10 mouse cellular contexts compared by ENCODE assay signal in the genomic region with DNA sequence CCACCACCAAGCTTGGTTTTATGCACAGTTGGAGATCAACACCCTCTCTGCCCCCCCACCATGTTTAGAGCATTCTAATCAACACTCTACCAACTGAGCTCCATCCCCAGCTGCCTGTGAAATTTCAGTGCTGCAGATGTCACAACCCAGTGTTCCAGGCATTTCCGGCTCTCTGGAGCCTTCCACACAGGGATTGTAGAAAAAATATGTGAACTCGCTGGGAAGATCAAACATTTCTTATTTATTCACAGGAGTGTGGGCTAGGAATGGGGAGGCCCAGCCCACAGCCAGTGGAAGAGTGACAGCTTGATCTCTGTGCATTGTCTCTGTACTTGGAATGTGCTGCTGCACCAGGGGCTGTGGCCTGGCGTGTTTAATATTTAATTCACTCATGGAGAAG. TPM values are rescaled to one million over a fixed set of nuclear protein-coding genes. Genes with fewer than 3 reads are reported as not detected.
A peak's percentile ranks its signal among the peaks of the same experiment; 100 is the strongest.
DNase-seq lines count a peak whose midpoint lies in the region; ATAC-seq and TF ChIP-seq lines count a peak whose summit lies in the region.
"Had no signal": no experiment of that assay in that cellular context is flagged by ENCODE, and none has a peak within 500 bp of the region (broad histone marks: within the 10 kb centered on the region; RNA-seq: fewer than 3 reads in every experiment).

No protein-coding gene starts in this region.

- peak; percentile 47 for DNase-seq in lung, embryonic 14.5 days
- DNase-seq in lung, postnatal 36 days, result no peak
- no peak for DNase-seq in ovary, postnatal 10 days (ENCODE audit: low spot score)
- no peak for DNase-seq in urinary bladder, postnatal 10 days (ENCODE audit: low spot score)
- DNase-seq: cerebellum, postnatal 25 days; gastrocnemius, postnatal 25 days had no signal

- no peak for TF ChIP-seq POLR2A in olfactory bulb, adult 2 months (IDR thresholded peaks at IDR 0.05; ENCODE audit: insufficient read depth, low read depth, low read length)

- 0 out of 2 replicates have a peak, but pooled peaks cover 9% of the 10 kb centered on the region for H3K9me3 ChIP-seq in lung, embryonic 14.5 days (ENCODE audit: low read depth, low read length)
- H3K9me3 ChIP-seq in forebrain, embryonic 12.5 days, result peaks cover 11% of the 10 kb centered on the region; the same call in 1 of the 2 replicates
- no peaks in the 10 kb centered on the region for H3K9me3 ChIP-seq in intestine, embryonic 15.5 days
- H3K9me3 ChIP-seq: megakaryocyte, embryonic 14.5 days had no signal

- no peak for TF ChIP-seq CTCF in lung, embryonic 14.5 days (IDR thresholded peaks at IDR 0.05; ENCODE audit: low read depth)
- no peak for TF ChIP-seq CTCF in olfactory bulb, adult 2 months (IDR thresholded peaks at IDR 0.05; ENCODE audit: insufficient read depth, low read depth, low read length)

- H3K9ac ChIP-seq in lung, embryonic 14.5 days, result 0 out of 2 replicates have a peak overlapping the region, but pooled peaks have one; percentile 26
- H3K9ac ChIP-seq in forebrain, embryonic 12.5 days, result no peak overlapping the region; the same call in 1 of the 2 replicates
- no peak overlapping the region for H3K9ac ChIP-seq in intestine, embryonic 15.5 days

- H3K4me3 ChIP-seq in lung, embryonic 14.5 days (ENCODE audit: low read depth, low read length), result peak overlapping the region; percentile 17; the same call in 1 of the 2 replicates
- peak overlapping the region; percentile 26 for H3K4me3 ChIP-seq in forebrain, embryonic 12.5 days (replicated peaks)
- H3K4me3 ChIP-seq in intestine, embryonic 15.5 days (replicated peaks), result no peak overlapping the region
- H3K4me3 ChIP-seq in olfactory bulb, adult 2 months (ENCODE audit: insufficient read depth, low read depth, low read length), result peak overlapping the region; percentile 25
- H3K4me3 ChIP-seq: megakaryocyte, embryonic 14.5 days had no signal

- peak overlapping the region; percentile 37; the same call in 1 of the 2 replicates for H3K27ac ChIP-seq in lung, embryonic 14.5 days (ENCODE audit: low read depth)
- peak overlapping the region; percentile 42; the same call in 1 of the 2 replicates for H3K27ac ChIP-seq in forebrain, embryonic 12.5 days
- H3K27ac ChIP-seq in intestine, embryonic 15.5 days, result no peak overlapping the region
- H3K27ac ChIP-seq in olfactory bulb, adult 2 months (ENCODE audit: insufficient read depth, low read depth, low read length), result peak overlapping the region; percentile 9; the same call in 1 of the 2 replicates

- no peak for ATAC-seq in lung, embryonic 14.5 days (ENCODE audit: insufficient read depth)
- no peak for ATAC-seq in forebrain, embryonic 12.5 days (ENCODE audit: low FRiP score)
- ATAC-seq in intestine, embryonic 15.5 days, result no peak

- H3K36me3 ChIP-seq in lung, embryonic 14.5 days (ENCODE audit: insufficient read depth), result peaks cover 11% of the 10 kb centered on the region
- peaks cover 31% of the 10 kb centered on the region for H3K36me3 ChIP-seq in forebrain, embryonic 12.5 days (replicated peaks)
- no peaks in the 10 kb centered on the region for H3K36me3 ChIP-seq in intestine, embryonic 15.5 days

- peak overlapping the region; percentile 51 for H3K4me2 ChIP-seq in lung, embryonic 14.5 days
- peak overlapping the region; percentile 83 for H3K4me2 ChIP-seq in forebrain, embryonic 12.5 days
- peak overlapping the region; percentile 41 for H3K4me2 ChIP-seq in intestine, embryonic 15.5 days (replicated peaks)

- no peaks in the 10 kb centered on the region for H3K27me3 ChIP-seq in lung, embryonic 14.5 days (ENCODE audit: insufficient read depth, low read length)
- no peaks in the 10 kb centered on the region; the same call in 1 of the 2 replicates for H3K27me3 ChIP-seq in forebrain, embryonic 12.5 days
- no peaks in the 10 kb centered on the region for H3K27me3 ChIP-seq in intestine, embryonic 15.5 days (replicated peaks)

- WGBS in lung, embryonic 14.5 days, result 19% methylated on average over 3 of the region's 3 CpGs
- WGBS in forebrain, embryonic 12.5 days, result 45% methylated on average over 3 of the region's 3 CpGs
- 20% methylated on average over 3 of the region's 3 CpGs for WGBS in intestine, embryonic 15.5 days
- WGBS in olfactory bulb, adult 2 months, result 9% methylated on average over 3 of the region's 3 CpGs

- H3K4me1 ChIP-seq in lung, embryonic 14.5 days (ENCODE audit: insufficient read depth), result peaks cover 5% of the 10 kb centered on the region
- H3K4me1 ChIP-seq in forebrain, embryonic 12.5 days, result peaks cover 68% of the 10 kb centered on the region
- H3K4me1 ChIP-seq in intestine, embryonic 15.5 days (replicated peaks), result peaks cover 16% of the 10 kb centered on the region
- H3K4me1 ChIP-seq in olfactory bulb, adult 2 months (ENCODE audit: control insufficient read depth, insufficient read depth, low read length), result peaks cover 37% of the 10 kb centered on the region

RNA-seq across cellular contexts. Expression of a gene that starts 3.8 kb away (rescaled TPM):
- polyA plus RNA-seq in lung, embryonic 14.5 days (2014; fragmentation: Nextera tagmentation; extraction: Ambion mirVana), result 12.4 and 14.1 TPM in 2 replicates
- polyA plus RNA-seq in forebrain, embryonic 12.5 days (2016; fragmentation: Nextera tagmentation; extraction: Ambion mirVana), result 54.0 and 63.5 TPM in 2 replicates
- polyA plus RNA-seq in intestine, embryonic 15.5 days (2015; fragmentation: Nextera tagmentation; extraction: Ambion mirVana), result 8.1 and 8.7 TPM in 2 replicates
- 67.4 TPM in 1 of 2 replicates, not detected in the other for polyA plus RNA-seq in olfactory bulb, adult 2 months (2012; ENCODE audit: insufficient read depth, insufficient read length, low replicate concordance, missing spikeins)

RNA-seq across cellular contexts. Expression of a gene that starts 57.9 kb away (rescaled TPM):
- polyA plus RNA-seq in lung, embryonic 14.5 days (2014; fragmentation: Nextera tagmentation; extraction: Ambion mirVana), result 18.7 and 21.0 TPM in 2 replicates
- polyA plus RNA-seq in forebrain, embryonic 12.5 days (2016; fragmentation: Nextera tagmentation; extraction: Ambion mirVana), result 19.6 and 20.7 TPM in 2 replicates
- polyA plus RNA-seq in intestine, embryonic 15.5 days (2015; fragmentation: Nextera tagmentation; extraction: Ambion mirVana), result 18.6 and 18.9 TPM in 2 replicates
- polyA plus RNA-seq in olfactory bulb, adult 2 months (2012; ENCODE audit: insufficient read depth, insufficient read length, low replicate concordance, missing spikeins), result not detected in 2 replicates

RNA-seq across cellular contexts. Expression of a gene that starts 59.0 kb away (rescaled TPM):
- 89.7 and 89.8 TPM in 2 replicates for polyA plus RNA-seq in lung, embryonic 14.5 days (2014; fragmentation: Nextera tagmentation; extraction: Ambion mirVana)
- 133 and 135 TPM in 2 replicates for polyA plus RNA-seq in forebrain, embryonic 12.5 days (2016; fragmentation: Nextera tagmentation; extraction: Ambion mirVana)
- polyA plus RNA-seq in intestine, embryonic 15.5 days (2015; fragmentation: Nextera tagmentation; extraction: Ambion mirVana), result 68.7 and 75.2 TPM in 2 replicates
- polyA plus RNA-seq in olfactory bulb, adult 2 months (2012; ENCODE audit: insufficient read depth, insufficient read length, low replicate concordance, missing spikeins), result not detected in 2 replicates
